Mouse (Mus musculus) T-helper 1 cell (primary cell): Measurements from ENCODE around the gene Zranb2.

Source experiments
- in situ Hi-C: fragments of 300-600 bp; cut with MboI, MseI; formaldehyde crosslinking; loops from one replicate; pipeline ENCODE4 v1.15.1; 2025; ENCODE audit warnings: high pct_unique_total_duplicates

The Zranb2 gene

GRCm38 (mm10) chr3:157533964-157534785 lies at the start of gene Zranb2:
Zranb2 (plus strand) TSS chr3:157534160.
- in situ Hi-C loops, result no loop called here

GRCm38 (mm10) chr3:157492043-157492442 lies 41.9 kb upstream of the Zranb2 start:
- in situ Hi-C loops, result no loop called here

- in situ Hi-C loops, result no loop called here
These were observed 31.7 kb upstream of the Zranb2 start for GRCm38 (mm10) chr3:157502216-157502615.

GRCm38 (mm10) chr3:157514116-157514796 lies 19.7 kb upstream of the Zranb2 start:
- in situ Hi-C loops, result no loop called here

GRCm38 (mm10) chr3:157516471-157516870 lies 17.5 kb upstream of the Zranb2 start:
- in situ Hi-C loops, result no loop called here

GRCm38 (mm10) chr3:157517992-157518391 lies 16.0 kb upstream of the Zranb2 start:
- in situ Hi-C loops, result no loop called here

- in situ Hi-C loops, result no loop called here
These were observed 13.5 kb upstream of the Zranb2 start for GRCm38 (mm10) chr3:157520433-157520832.

- in situ Hi-C loops, result no loop called here
These were observed 10.1 kb upstream of the Zranb2 start for GRCm38 (mm10) chr3:157523834-157524233.

- in situ Hi-C loops, result no loop called here
These were observed 2.4 kb upstream of the Zranb2 start for GRCm38 (mm10) chr3:157531585-157531984.

- in situ Hi-C loops, result no loop called here
These were observed 941 bp downstream of the Zranb2 start for GRCm38 (mm10) chr3:157534786-157535415.

- in situ Hi-C loops, result no loop called here
These were observed 15.4 kb downstream of the Zranb2 start for GRCm38 (mm10) chr3:157549323-157549722.

- in situ Hi-C loops, result loop anchor here (25.0 kb wide), 2 partner anchors 312 to 462 kb away; no protein-coding TSS in a partner anchor
These were observed 16.0 kb downstream of the Zranb2 start for GRCm38 (mm10) chr3:157549758-157550600.

GRCm38 (mm10) chr3:157565196-157565595 lies 31.2 kb downstream of the Zranb2 start:
- in situ Hi-C loops, result loop anchor here (25.0 kb wide), 2 partner anchors 297 to 447 kb away; no protein-coding TSS in a partner anchor

- in situ Hi-C loops, result loop anchor here (25.0 kb wide), 2 partner anchors 295 to 445 kb away; no protein-coding TSS in a partner anchor
These were observed 33.0 kb downstream of the Zranb2 start, which contains the start of gene Ptger3 for GRCm38 (mm10) chr3:157566725-157567565. Ptger3 (plus strand) TSS chr3:157566892.

GRCm38 (mm10) chr3:157567566-157568132 lies 33.7 kb downstream of the Zranb2 start:
- in situ Hi-C loops, result loop anchor here (25.0 kb wide), 2 partner anchors 295 to 445 kb away; no protein-coding TSS in a partner anchor

GRCm38 (mm10) chr3:157572011-157572410 lies 38.1 kb downstream of the Zranb2 start:
- in situ Hi-C loops, result loop anchor here (25.0 kb wide), 2 partner anchors 290 to 440 kb away; no protein-coding TSS in a partner anchor

- in situ Hi-C loops, result no loop called here
These were observed 41.7 kb downstream of the Zranb2 start for GRCm38 (mm10) chr3:157575441-157576342.

GRCm38 (mm10) chr3:157576343-157576722 lies 42.4 kb downstream of the Zranb2 start:
- in situ Hi-C loops, result no loop called here

GRCm38 (mm10) chr3:157576862-157577261 lies 42.9 kb downstream of the Zranb2 start:
- in situ Hi-C loops, result no loop called here
